Mouse (Mus musculus): Measurements from ENCODE around the gene Shprh. TPM values are rescaled to one million over a fixed set of nuclear protein-coding genes. Genes with fewer than 3 reads are reported as not detected.
A peak's percentile ranks its signal among the peaks of the same experiment; 100 is the strongest.

Gene Shprh
- polyA plus RNA-seq (2016; fragmentation: Nextera tagmentation; extraction: Ambion mirVana), result 33.0 and 34.4 TPM in 2 replicates

- peak; percentile 100 for ATAC-seq (ENCODE audit: low FRiP score)
- WGBS, result 2% methylated on average over 60 of the region's 60 CpGs
- peak within 1 kb of the TSS; percentile 37; the same call in 1 of the 2 replicates for H3K27ac ChIP-seq
Observed at GRCm38 (mm10) chr10:11148884-11149741, at the start of gene Shprh. Shprh (plus strand) TSS chr10:11149427.

GRCm38 (mm10) chr10:11121781-11122180, 27.4 kb upstream of the Shprh start:
- ATAC-seq (ENCODE audit: low FRiP score), result no peak
- H3K4me3 ChIP-seq (replicated peaks), result no peak overlapping the region
- H3K36me3 ChIP-seq (replicated peaks), result no peaks in the 10 kb centered on the region
- no peak overlapping the region for H3K4me2 ChIP-seq
- 95% methylated on average over 2 of the region's 2 CpGs for WGBS
- H3K9ac ChIP-seq, result no peak overlapping the region
- H3K4me1 ChIP-seq, result no peaks in the 10 kb centered on the region
- H3K9me3 ChIP-seq, result no peaks in the 10 kb centered on the region
- no peaks in the 10 kb centered on the region for H3K27me3 ChIP-seq
- H3K27ac ChIP-seq, result no peak overlapping the region

More at GRCm38 (mm10) chr10:11148884-11149741, at the start of gene Shprh:
- Histone ChIP-seq H3K36me3 (replicated peaks) (peaks cover 16% of the 10 kb centered on the region), H3K9me3 (no peaks in the 10 kb centered on the region), H3K4me2 (peak within 1 kb of the TSS; percentile 73), H3K9ac (peak within 1 kb of the TSS; percentile 75), H3K27me3 (no peaks in the 10 kb centered on the region), H3K4me1 (peaks cover 17% of the 10 kb centered on the region), H3K4me3 (replicated peaks) (peak within 1 kb of the TSS; percentile 83)

- no peaks in the 10 kb centered on the region for H3K36me3 ChIP-seq (replicated peaks)
- H3K4me1 ChIP-seq, result peaks cover 6% of the 10 kb centered on the region
- H3K27me3 ChIP-seq, result no peaks in the 10 kb centered on the region
- no peak overlapping the region for H3K4me3 ChIP-seq (replicated peaks)
- H3K27ac ChIP-seq, result no peak overlapping the region
- no peak overlapping the region for H3K9ac ChIP-seq
- H3K9me3 ChIP-seq, result no peaks in the 10 kb centered on the region
- no peak overlapping the region for H3K4me2 ChIP-seq
- no peak for ATAC-seq (ENCODE audit: low FRiP score)
Observed at GRCm38 (mm10) chr10:11145580-11145979, 3.6 kb upstream of the Shprh start.

- Histone ChIP-seq H3K27me3 (no peaks in the 10 kb centered on the region), H3K4me1 (peaks cover 17% of the 10 kb centered on the region), H3K27ac (no peak overlapping the region), H3K36me3 (replicated peaks) (peaks cover 16% of the 10 kb centered on the region), H3K9me3 (no peaks in the 10 kb centered on the region), H3K4me2 (no peak overlapping the region), H3K4me3 (replicated peaks) (no peak overlapping the region), H3K9ac (no peak overlapping the region)
- no peak for ATAC-seq (ENCODE audit: low FRiP score)
- WGBS, result 91% methylated on average over 4 of the region's 4 CpGs
Observed at GRCm38 (mm10) chr10:11148446-11148845, 781 bp upstream of the Shprh start.

- Histone ChIP-seq H3K4me3 (replicated peaks) (peak overlapping the region; percentile 83), H3K4me1 (peaks cover 17% of the 10 kb centered on the region), H3K27ac (peak overlapping the region; percentile 37; the same call in 1 of the 2 replicates), H3K36me3 (replicated peaks) (peaks cover 19% of the 10 kb centered on the region), H3K27me3 (no peaks in the 10 kb centered on the region), H3K9me3 (no peaks in the 10 kb centered on the region), H3K9ac (peak overlapping the region; percentile 75), H3K4me2 (peak overlapping the region; percentile 73)
- 1% methylated on average over 20 of the region's 20 CpGs for WGBS
- no peak for ATAC-seq (ENCODE audit: low FRiP score)
Observed at GRCm38 (mm10) chr10:11149742-11150125, 507 bp downstream of the Shprh start.

- Histone ChIP-seq H3K4me2 (no peak overlapping the region), H3K36me3 (replicated peaks) (peaks cover 25% of the 10 kb centered on the region), H3K4me1 (peaks cover 17% of the 10 kb centered on the region), H3K27ac (no peak overlapping the region), H3K4me3 (replicated peaks) (no peak overlapping the region), H3K9ac (no peak overlapping the region), H3K27me3 (no peaks in the 10 kb centered on the region), H3K9me3 (no peaks in the 10 kb centered on the region)
- 95% methylated on average over 14 of the region's 14 CpGs for WGBS
- ATAC-seq (ENCODE audit: low FRiP score), result no peak
Observed at GRCm38 (mm10) chr10:11151644-11152043, 2.4 kb downstream of the Shprh start.

- H3K27me3 ChIP-seq, result no peaks in the 10 kb centered on the region
- no peak overlapping the region for H3K4me3 ChIP-seq (replicated peaks)
- H3K9ac ChIP-seq, result no peak overlapping the region
- H3K9me3 ChIP-seq, result no peaks in the 10 kb centered on the region
- H3K27ac ChIP-seq, result no peak overlapping the region
- no peak for ATAC-seq (ENCODE audit: low FRiP score)
- 0 out of 2 replicates have a peak, but pooled peaks cover 4% of the 10 kb centered on the region for H3K4me1 ChIP-seq
- WGBS, result 86% methylated on average over 9 of the region's 9 CpGs
- H3K36me3 ChIP-seq (replicated peaks), result peaks cover 44% of the 10 kb centered on the region
- no peak overlapping the region for H3K4me2 ChIP-seq
Observed at GRCm38 (mm10) chr10:11157039-11157438, 7.8 kb downstream of the Shprh start.

- H3K4me3 ChIP-seq (replicated peaks), result no peak overlapping the region
- H3K4me1 ChIP-seq, result no peaks in the 10 kb centered on the region
- no peak overlapping the region for H3K27ac ChIP-seq
- WGBS, result 96% methylated on average over 5 of the region's 5 CpGs
- no peak overlapping the region for H3K4me2 ChIP-seq
- no peaks in the 10 kb centered on the region for H3K9me3 ChIP-seq
- peaks cover 68% of the 10 kb centered on the region for H3K36me3 ChIP-seq (replicated peaks)
- ATAC-seq (ENCODE audit: low FRiP score), result no peak
- no peaks in the 10 kb centered on the region for H3K27me3 ChIP-seq
- H3K9ac ChIP-seq, result no peak overlapping the region
Observed at GRCm38 (mm10) chr10:11164537-11164936, 15.3 kb downstream of the Shprh start.

GRCm38 (mm10) chr10:11170252-11170651, 21.0 kb downstream of the Shprh start:
- H3K36me3 ChIP-seq (replicated peaks), result peaks cover 76% of the 10 kb centered on the region

GRCm38 (mm10) chr10:11171615-11172014, 22.4 kb downstream of the Shprh start:
- no peak for ATAC-seq (ENCODE audit: low FRiP score)

More at GRCm38 (mm10) chr10:11170252-11170651, 21.0 kb downstream of the Shprh start:
- Histone ChIP-seq H3K9me3 (no peaks in the 10 kb centered on the region), H3K4me1 (no peaks in the 10 kb centered on the region), H3K27me3 (no peaks in the 10 kb centered on the region), H3K4me2 (no peak overlapping the region), H3K9ac (no peak overlapping the region), H3K4me3 (replicated peaks) (no peak overlapping the region), H3K27ac (no peak overlapping the region)
- WGBS, result 87% methylated on average over 5 of the region's 5 CpGs
- no peak for ATAC-seq (ENCODE audit: low FRiP score)

GRCm38 (mm10) chr10:11172519-11172918, 23.3 kb downstream of the Shprh start:
- Histone ChIP-seq H3K4me2 (no peak overlapping the region), H3K27me3 (no peaks in the 10 kb centered on the region), H3K27ac (no peak overlapping the region), H3K4me3 (replicated peaks) (no peak overlapping the region), H3K9me3 (no peaks in the 10 kb centered on the region), H3K4me1 (no peaks in the 10 kb centered on the region), H3K36me3 (replicated peaks) (peaks cover 69% of the 10 kb centered on the region), H3K9ac (no peak overlapping the region)
- no peak for ATAC-seq (ENCODE audit: low FRiP score)

More at GRCm38 (mm10) chr10:11171615-11172014, 22.4 kb downstream of the Shprh start:
- H3K27ac ChIP-seq, result no peak overlapping the region
- H3K36me3 ChIP-seq (replicated peaks), result peaks cover 70% of the 10 kb centered on the region
- H3K9me3 ChIP-seq, result no peaks in the 10 kb centered on the region
- no peaks in the 10 kb centered on the region for H3K4me1 ChIP-seq
- no peaks in the 10 kb centered on the region for H3K27me3 ChIP-seq
- no peak overlapping the region for H3K9ac ChIP-seq
- no peak overlapping the region for H3K4me3 ChIP-seq (replicated peaks)
- 92% methylated on average over 4 of the region's 4 CpGs for WGBS
- H3K4me2 ChIP-seq, result no peak overlapping the region

- WGBS, result 93% methylated on average over 8 of the region's 8 CpGs
- no peak overlapping the region for H3K9ac ChIP-seq
- H3K4me3 ChIP-seq (replicated peaks), result no peak overlapping the region
- no peaks in the 10 kb centered on the region for H3K27me3 ChIP-seq
- no peak overlapping the region for H3K27ac ChIP-seq
- no peak for ATAC-seq (ENCODE audit: low FRiP score)
- H3K4me1 ChIP-seq, result no peaks in the 10 kb centered on the region
- H3K36me3 ChIP-seq (replicated peaks), result peaks cover 56% of the 10 kb centered on the region
- H3K9me3 ChIP-seq, result no peaks in the 10 kb centered on the region
- no peak overlapping the region for H3K4me2 ChIP-seq
Observed at GRCm38 (mm10) chr10:11175801-11176482, 26.7 kb downstream of the Shprh start.

Data from forebrain, embryonic 12.5 days (tissue).